Mouse (Mus musculus) kidney, postnatal 14 days (tissue): ENCODE measurements around the gene Mvb12a.

ENCODE experiments used
- DNase-seq: peaks from one replicate; pipeline ENCODE4 v3.0.0; 2022; ENCODE audit warnings: mixed read lengths

Gene Mvb12a

DNA sequence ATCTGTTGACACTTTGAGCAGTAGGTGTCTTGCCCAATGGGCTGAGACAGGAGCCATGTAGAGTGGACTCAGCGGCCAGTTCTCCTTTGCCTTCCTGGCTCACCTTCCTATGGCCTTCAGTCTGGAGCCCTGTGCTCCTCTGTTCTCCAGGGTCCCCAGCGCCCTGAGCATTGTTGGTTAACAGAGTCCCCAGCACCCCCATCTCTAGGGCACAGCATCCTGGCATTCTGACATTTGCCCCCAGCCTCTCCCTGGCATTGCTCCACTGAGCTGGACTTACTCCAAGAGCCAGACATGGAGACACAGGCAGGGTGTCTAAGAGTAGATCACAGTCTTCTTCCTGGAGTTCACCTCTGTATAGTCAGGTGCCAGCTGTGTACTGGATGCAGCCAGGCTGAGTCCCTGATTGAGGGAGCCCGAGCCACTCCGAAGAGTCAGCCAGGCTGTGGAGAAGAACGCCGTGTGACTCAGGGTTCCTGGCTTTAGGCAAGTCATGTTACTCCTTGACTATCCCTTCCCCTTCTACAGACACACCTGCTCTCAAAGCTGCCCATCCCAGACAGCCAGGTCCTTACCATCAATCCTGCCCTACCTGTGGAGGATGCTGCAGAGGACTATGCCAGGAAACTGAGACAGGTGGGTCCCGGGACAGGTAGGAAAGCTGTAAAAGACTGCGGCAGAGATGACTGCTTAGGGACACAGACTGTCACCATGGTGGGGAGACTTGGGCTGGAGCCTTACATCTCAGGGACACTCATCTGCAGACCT is 51.0 kb downstream of the Mvb12a start:
- no peak for DNase-seq

DNA sequence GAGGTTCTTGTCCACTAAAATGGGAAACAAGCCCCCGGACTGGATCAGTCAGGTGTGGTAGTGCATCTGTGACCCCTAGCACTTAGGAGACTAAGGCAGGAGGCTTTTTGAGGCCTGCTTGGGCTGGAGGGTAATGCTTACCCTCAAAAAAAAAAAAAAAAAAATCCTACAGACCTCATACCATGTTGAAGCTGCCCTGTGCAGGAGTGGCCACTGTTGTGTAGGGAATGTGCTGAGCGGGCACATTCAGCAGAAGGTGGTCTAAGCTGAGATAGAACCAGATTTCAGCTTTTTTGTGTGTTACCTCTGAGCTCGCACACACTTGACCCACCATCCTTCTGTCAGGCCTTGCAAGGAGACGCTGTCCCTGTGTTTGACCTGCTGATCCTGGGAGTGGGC is 51.6 kb downstream of the Mvb12a start:
- DNase-seq: no peak

DNA sequence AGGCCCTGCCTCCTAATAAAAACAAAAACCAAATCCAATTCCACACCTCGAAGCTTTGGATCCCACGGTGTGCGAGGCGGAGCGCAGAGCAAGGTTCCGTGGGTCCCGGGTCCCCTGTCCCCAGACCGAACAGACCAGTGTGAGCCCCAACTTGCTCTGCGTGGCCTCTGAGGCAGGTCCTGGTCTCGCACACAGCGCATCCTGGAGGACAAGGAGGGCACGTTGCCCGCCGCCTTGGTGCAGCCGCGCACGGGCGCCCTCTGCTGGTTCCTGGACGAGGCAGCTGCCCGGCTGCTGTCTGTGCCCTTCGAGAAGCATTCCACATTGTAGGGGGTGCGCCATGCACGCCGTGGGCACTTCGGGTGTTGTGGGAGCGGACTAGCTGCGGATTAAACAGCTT is 53.1 kb downstream of the Mvb12a start:
- peak; percentile 92 for DNase-seq

DNA sequence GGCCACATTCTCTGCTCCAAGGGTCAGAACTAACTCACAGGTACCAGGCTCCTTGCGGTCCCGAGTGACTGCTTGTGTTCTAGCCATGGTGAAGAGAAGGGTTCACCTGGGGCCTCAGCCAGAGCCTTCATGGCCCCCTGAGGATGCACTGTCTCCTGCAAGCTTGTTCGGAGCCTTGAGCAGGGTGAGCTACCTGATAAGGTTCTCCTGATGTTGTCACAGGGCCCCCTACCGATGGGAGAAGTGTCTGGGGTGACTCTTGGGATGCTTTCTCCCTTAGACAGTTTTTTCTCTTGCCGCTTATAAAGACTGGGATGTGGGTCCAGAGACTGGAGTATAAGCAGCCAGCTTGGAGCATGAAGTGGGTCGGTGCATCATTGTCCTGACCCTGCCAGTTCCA is 53.7 kb downstream of the Mvb12a start:
- no peak for DNase-seq

DNA sequence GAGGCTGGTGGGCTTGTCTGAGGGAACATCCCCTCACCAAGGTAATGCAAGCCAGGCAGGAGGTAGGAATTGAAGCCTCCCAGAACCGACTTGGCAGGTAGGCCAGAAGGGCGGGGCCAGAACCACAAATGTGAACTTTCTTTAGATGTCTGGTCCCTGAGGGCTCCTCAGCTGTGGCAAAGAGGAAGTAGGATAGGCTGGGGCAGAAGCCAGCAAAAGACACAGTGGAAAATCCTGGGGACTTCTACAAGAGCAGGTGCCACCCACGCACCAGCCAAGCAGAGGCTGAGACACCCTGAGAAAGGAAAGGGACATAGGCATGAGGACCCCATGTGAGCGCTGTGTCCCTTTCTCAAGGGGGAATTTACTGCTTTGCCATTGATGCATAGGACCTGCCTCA is 54.1 kb downstream of the Mvb12a start:
- no peak for DNase-seq

DNA sequence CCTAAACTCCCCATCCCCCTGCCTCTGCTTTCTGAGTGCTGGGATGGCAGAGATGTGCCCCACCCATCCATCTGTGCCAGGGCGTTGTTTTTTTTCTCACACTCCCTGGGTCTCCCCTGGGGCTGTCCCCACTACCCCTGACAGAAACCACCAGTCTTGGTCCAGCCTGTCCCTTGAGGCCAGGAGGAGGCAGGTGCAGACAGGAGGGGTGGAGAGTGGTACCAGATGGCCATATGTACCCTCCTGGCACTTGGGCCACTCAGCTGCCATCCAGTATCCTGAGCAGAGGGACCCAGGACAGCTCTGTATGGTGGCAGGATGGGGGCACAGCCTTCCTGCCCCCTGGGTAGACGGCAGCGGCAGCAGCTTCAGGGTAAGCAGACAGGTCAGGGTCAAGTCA is 54.7 kb downstream of the Mvb12a start, which contains the start of gene Fam129c:
Fam129c (plus strand) TSS at position 198 of the 400 bp plus-strand sequence.
- no peak for DNase-seq
